Mouse (Mus musculus): ENCODE results near the gene Add2. TPM values are rescaled to one million over a fixed set of nuclear protein-coding genes. Genes with fewer than 3 reads are reported as not detected.

The Add2 gene
- polyA plus RNA-seq, 1 experiment = 91.8 TPM

DNA sequence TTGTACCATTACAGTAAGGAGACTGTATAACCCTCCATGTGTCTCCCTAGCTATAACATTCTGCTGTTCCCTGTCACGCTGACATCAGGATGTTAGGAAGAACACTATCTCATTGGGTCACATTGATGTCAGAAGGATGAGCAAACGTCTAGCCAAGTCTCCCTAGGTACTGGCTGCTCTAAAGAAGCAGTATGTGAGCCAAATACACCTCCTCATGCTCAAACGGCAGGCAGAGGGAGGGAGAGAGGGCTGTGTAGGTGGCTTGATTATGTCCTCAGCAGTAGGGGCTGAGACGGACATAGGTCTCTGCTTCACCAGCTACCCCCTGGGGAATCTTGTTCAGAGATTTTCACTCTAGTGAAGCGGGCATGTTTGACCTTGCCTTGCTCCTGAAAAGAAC, 38.7 kb downstream of the Add2 start:
- Histone ChIP-seq H3K27ac (ENCODE audit: control insufficient read depth, insufficient read depth, low read depth, low read length, poor library complexity) (no peak overlapping the region), H3K4me3 (replicated peaks; ENCODE audit: control insufficient read depth, low read depth, low read length) (no peak overlapping the region), H3K4me1 (ENCODE audit: control insufficient read depth, insufficient read depth, low read length) (no peaks in the 10 kb centered on the region)
- TF ChIP-seq POLR2A (IDR thresholded peaks at IDR 0.05; ENCODE audit: borderline replicate concordance, control insufficient read depth, low read depth, low read length) (no peak), CTCF (IDR thresholded peaks at IDR 0.05; ENCODE audit: control insufficient read depth, insufficient read depth, low read length) (no peak)
- 63% methylated on average over 5 of the region's 5 CpGs for WGBS

DNA sequence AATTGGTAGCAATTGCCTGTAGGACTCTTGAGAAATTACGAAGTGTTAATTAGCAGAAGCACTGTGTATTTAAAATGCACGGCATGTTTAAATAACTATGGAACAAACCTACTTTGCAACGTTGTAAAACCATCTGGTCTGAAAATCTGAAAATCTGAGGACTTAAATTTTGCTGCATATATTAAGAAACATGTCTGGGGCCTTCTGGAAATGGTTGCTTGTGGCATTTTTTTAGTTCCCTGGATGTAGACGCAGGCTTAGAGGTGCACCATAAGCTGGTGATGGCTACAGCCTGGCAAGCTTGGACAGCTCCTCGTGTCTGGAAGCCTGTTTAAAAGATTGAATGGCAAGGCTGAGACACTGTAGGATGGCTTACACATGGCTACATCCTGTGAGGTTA, 40.5 kb downstream of the Add2 start:
- Histone ChIP-seq H3K27ac (ENCODE audit: control insufficient read depth, insufficient read depth, low read depth, low read length, poor library complexity) (no peak overlapping the region), H3K4me1 (ENCODE audit: control insufficient read depth, insufficient read depth, low read length) (no peaks in the 10 kb centered on the region), H3K4me3 (replicated peaks; ENCODE audit: control insufficient read depth, low read depth, low read length) (no peak overlapping the region)
- 76% methylated on average over 5 of the region's 5 CpGs for WGBS
- TF ChIP-seq POLR2A (IDR thresholded peaks at IDR 0.05; ENCODE audit: borderline replicate concordance, control insufficient read depth, low read depth, low read length) (no peak), CTCF (IDR thresholded peaks at IDR 0.05; ENCODE audit: control insufficient read depth, insufficient read depth, low read length) (no peak)

DNA sequence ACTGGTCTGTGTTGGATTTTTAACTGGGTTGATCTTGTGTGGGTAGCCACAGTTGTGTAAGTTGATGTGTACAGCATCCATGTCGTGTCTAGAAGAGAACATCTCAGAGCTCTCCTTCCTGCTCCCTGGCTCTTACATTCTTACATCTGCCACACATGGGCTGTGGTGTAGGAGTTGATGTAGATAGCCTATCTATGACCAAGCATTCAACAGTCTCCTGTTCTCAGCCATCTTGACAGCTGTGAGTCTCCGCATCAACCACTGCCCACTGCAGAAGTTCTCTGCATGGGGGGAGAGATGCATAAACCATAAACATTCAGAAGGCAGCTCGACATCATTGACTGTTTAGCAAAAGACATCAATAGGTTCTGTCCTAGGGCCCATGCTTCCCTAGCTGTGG, 41.4 kb downstream of the Add2 start:
- TF ChIP-seq POLR2A (IDR thresholded peaks at IDR 0.05; ENCODE audit: borderline replicate concordance, control insufficient read depth, low read depth, low read length) (no peak), CTCF (IDR thresholded peaks at IDR 0.05; ENCODE audit: control insufficient read depth, insufficient read depth, low read length) (no peak)
- Histone ChIP-seq H3K27ac (ENCODE audit: control insufficient read depth, insufficient read depth, low read depth, low read length, poor library complexity) (no peak overlapping the region), H3K4me3 (replicated peaks; ENCODE audit: control insufficient read depth, low read depth, low read length) (no peak overlapping the region), H3K4me1 (ENCODE audit: control insufficient read depth, insufficient read depth, low read length) (peaks cover 1% of the 10 kb centered on the region; the same call in 1 of the 2 replicates)
- WGBS = 59% methylated on average over 3 of the region's 3 CpGs

DNA sequence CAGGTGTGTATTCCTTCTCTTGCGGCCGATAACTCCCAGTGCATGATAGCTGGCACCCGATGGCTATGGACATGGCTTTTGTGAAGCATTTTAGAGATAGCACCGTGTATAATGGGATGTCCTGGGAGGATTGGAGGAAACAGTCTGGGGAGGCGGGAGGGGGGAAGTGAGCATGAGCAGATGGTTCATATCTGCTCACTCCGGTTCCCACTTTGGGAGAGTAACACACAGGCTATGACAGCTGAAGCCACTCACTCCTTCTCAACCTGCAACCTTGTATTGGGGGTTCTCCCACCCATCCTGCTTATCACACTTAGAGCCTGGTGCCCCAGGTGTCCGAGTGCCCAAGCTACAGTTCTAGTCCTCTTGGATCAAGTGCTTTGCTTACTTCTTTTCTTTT, 41.8 kb downstream of the Add2 start:
- WGBS = 64% methylated on average over 7 of the region's 7 CpGs
- Histone ChIP-seq H3K4me1 (ENCODE audit: control insufficient read depth, insufficient read depth, low read length) (peaks cover 1% of the 10 kb centered on the region; the same call in 1 of the 2 replicates), H3K4me3 (replicated peaks; ENCODE audit: control insufficient read depth, low read depth, low read length) (no peak overlapping the region), H3K27ac (ENCODE audit: control insufficient read depth, insufficient read depth, low read depth, low read length, poor library complexity) (no peak overlapping the region)
- no peak for TF ChIP-seq POLR2A (IDR thresholded peaks at IDR 0.05; ENCODE audit: borderline replicate concordance, control insufficient read depth, low read depth, low read length)
- TF ChIP-seq CTCF (IDR thresholded peaks at IDR 0.05; ENCODE audit: control insufficient read depth, insufficient read depth, low read length) = no peak

DNA sequence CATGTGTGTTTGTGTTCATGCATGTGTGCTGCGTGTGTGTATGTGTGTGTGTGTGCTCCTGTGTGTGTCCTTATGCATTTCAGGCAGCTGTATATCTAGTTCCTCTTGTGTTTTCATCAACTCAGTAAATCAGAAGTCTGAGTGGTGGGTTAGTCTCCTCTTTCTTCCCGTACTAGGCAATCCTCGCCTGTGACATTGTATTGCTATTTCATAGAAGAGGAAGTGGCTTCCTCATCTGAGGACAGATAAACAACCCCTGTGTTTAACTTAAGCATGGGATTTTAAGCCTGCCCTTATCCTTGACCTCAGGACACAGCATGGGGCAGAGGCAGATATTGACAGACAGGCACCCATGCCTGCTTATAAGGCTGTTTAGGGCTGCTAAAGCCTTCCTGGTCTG, 45.4 kb downstream of the Add2 start:
- TF ChIP-seq CTCF (IDR thresholded peaks at IDR 0.05; ENCODE audit: control insufficient read depth, insufficient read depth, low read length) (no peak), POLR2A (IDR thresholded peaks at IDR 0.05; ENCODE audit: borderline replicate concordance, control insufficient read depth, low read depth, low read length) (no peak)
- Histone ChIP-seq H3K27ac (ENCODE audit: control insufficient read depth, insufficient read depth, low read depth, low read length, poor library complexity) (no peak overlapping the region), H3K4me3 (replicated peaks; ENCODE audit: control insufficient read depth, low read depth, low read length) (no peak overlapping the region), H3K4me1 (ENCODE audit: control insufficient read depth, insufficient read depth, low read length) (peaks cover 4% of the 10 kb centered on the region; the same call in 1 of the 2 replicates)
- 44% methylated on average over 3 of the region's 3 CpGs for WGBS

DNA sequence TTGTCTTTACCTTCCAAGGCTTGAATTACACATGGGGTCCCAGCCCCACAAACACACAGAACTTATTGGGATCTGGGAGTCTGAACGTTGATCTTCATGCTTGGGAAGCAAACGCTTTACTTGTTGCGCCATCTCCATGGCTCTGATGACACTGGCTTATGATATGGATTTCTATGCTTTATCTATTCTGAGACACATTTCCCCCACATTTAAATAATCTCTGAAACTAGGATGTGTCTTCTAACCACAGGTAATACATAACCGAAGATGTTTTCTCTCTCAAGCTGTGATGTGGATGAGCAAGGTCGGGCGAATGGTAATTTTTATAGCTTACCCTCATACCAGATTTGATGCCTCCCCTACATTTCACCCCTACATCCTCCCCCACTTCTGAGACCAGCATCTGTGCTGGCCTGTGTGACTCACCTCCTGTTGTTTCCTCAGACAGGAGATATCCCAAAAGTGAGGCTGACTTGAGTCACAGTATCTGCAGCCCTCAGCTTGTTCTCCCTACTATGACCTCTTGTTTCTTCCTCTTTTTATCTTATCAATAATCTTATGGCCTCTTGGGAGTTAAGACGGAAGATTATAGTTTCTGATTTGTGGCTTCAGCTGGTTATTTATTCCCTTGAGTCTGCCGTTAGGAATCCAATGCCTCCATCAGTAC, 46.2 kb downstream of the Add2 start:
- WGBS = 49% methylated on average over 8 of the region's 8 CpGs
- no peak overlapping the region for H3K4me3 ChIP-seq (replicated peaks; ENCODE audit: control insufficient read depth, low read depth, low read length)
- TF ChIP-seq CTCF (IDR thresholded peaks at IDR 0.05; ENCODE audit: control insufficient read depth, insufficient read depth, low read length) (no peak), POLR2A (IDR thresholded peaks at IDR 0.05; ENCODE audit: borderline replicate concordance, control insufficient read depth, low read depth, low read length) (no peak)
- H3K4me1 ChIP-seq (ENCODE audit: control insufficient read depth, insufficient read depth, low read length) = peaks cover 4% of the 10 kb centered on the region; the same call in 1 of the 2 replicates
- no peak overlapping the region for H3K27ac ChIP-seq (ENCODE audit: control insufficient read depth, insufficient read depth, low read depth, low read length, poor library complexity)

DNA sequence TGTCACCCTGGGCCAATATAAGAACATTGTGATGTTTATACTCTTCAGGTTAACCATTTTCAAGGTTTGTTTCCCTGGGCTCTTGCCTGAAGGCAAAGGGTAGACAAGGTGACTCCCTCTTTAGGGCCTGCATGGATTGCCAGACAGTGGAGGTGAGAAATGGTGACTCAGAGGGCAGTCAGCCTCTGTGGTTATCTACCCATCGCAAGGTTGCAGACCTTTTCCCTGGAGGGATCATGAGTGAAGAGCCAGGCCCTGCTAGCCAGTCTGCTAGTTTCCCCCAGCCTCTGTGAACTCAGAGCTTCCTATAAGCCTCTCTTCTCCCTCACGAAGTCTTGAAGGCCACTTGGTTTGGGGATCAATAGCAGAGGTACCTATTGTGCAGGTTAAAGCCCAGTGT, 48.0 kb downstream of the Add2 start:
- WGBS = 68% methylated on average over 2 of the region's 2 CpGs
- H3K4me1 ChIP-seq (ENCODE audit: control insufficient read depth, insufficient read depth, low read length) = peaks cover 4% of the 10 kb centered on the region; the same call in 1 of the 2 replicates
- H3K27ac ChIP-seq (ENCODE audit: control insufficient read depth, insufficient read depth, low read depth, low read length, poor library complexity) = 0 out of 2 replicates have a peak overlapping the region, but pooled peaks have one; percentile 13
- no peak for TF ChIP-seq CTCF (IDR thresholded peaks at IDR 0.05; ENCODE audit: control insufficient read depth, insufficient read depth, low read length)
- TF ChIP-seq POLR2A (IDR thresholded peaks at IDR 0.05; ENCODE audit: borderline replicate concordance, control insufficient read depth, low read depth, low read length) = no peak
- H3K4me3 ChIP-seq (replicated peaks; ENCODE audit: control insufficient read depth, low read depth, low read length) = no peak overlapping the region

DNA sequence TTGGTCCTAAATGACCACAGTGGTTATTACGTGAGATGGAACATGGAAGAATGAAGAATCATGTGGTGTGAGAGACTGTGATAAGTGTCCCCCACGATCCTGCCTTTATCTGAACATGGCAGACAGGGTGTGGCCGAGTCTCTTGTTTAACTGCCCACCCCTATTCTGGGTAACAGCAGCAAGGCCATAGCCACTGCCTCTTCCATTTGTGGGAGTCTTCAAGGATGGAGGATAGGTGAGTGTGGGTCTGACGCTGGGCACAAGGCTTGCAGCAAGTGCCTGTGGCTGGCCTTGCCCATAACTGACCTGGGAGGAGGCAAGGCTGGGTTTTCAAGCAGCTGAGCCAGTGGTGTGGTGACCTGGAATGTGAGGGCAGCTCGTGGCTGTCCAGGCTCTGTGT, 49.4 kb downstream of the Add2 start:
- TF ChIP-seq CTCF (IDR thresholded peaks at IDR 0.05; ENCODE audit: control insufficient read depth, insufficient read depth, low read length) (no peak), POLR2A (IDR thresholded peaks at IDR 0.05; ENCODE audit: borderline replicate concordance, control insufficient read depth, low read depth, low read length) (peak; percentile 54; the same call in 1 of the 2 replicates)
- H3K4me1 ChIP-seq (ENCODE audit: control insufficient read depth, insufficient read depth, low read length) = peaks cover 4% of the 10 kb centered on the region; the same call in 1 of the 2 replicates
- peak overlapping the region; percentile 73 for H3K4me3 ChIP-seq (replicated peaks; ENCODE audit: control insufficient read depth, low read depth, low read length)
- 56% methylated on average over 5 of the region's 5 CpGs for WGBS
- peak overlapping the region; percentile 60 for H3K27ac ChIP-seq (ENCODE audit: control insufficient read depth, insufficient read depth, low read depth, low read length, poor library complexity)
